Mouse (Mus musculus): Measurements from ENCODE around the gene Pyy.

DNA sequence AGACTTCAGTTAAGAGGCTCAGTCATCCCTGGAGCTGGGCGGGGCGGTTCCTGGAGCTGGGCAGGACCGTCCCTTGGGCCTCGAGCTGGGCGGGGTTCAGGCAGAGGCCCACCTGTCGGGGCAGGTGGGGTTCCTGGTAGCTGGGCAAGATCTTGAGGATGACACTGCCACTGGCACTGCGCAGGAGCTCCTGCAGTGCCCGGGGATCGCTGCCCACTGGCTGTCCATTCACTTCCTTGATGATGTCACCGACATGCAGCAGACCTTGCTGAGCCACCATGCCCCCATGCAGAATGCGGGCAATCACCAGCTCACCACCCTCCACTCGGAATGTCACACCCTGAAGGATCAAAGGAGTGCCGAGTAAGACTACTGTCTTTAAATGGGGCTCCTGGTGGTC is 44.6 kb downstream of the Pyy start:
- no peak for TF ChIP-seq CTCF (IDR thresholded peaks at IDR 0.05; ENCODE audit: low read depth)
- TF ChIP-seq EP300 (IDR thresholded peaks at IDR 0.05; ENCODE audit: low read depth): no peak
